Mouse (Mus musculus): ENCODE measurements around the gene Art5. TPM values are rescaled to one million over a fixed set of nuclear protein-coding genes. Genes with fewer than 3 reads are reported as not detected.

Art5 gene
- polyA plus RNA-seq, 1 experiment, result not detected

DNA sequence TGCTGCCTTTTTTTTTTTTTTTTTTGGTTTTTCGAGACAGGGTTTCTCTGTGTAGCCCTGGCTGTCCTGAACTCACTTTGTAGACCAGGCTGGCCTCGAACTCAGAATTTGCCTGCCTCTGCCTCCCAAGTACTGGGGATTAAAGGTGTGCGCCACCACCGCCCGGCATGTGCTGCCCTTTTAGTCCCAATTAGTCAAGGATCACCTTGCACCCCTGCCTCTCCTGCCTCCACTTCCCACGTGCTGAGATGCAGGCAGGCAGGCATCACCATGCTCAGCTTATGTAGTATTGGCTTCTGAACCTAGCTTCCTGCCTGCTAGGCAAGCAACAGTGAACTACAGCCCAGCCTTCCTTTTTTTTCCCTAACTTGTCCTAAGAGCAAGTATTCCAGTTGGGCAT, 8.1 kb upstream of the Art5 start:
- H3ac ChIP-seq (ENCODE audit: control insufficient read depth, insufficient read length, low read depth), result no peak overlapping the region
- H3K36me3 ChIP-seq (ENCODE audit: control insufficient read depth, insufficient read depth), result peaks cover 28% of the 10 kb centered on the region
- TF ChIP-seq MYOG (IDR thresholded peaks at IDR 0.05; ENCODE audit: control insufficient read depth, extremely low read depth, insufficient read length) (no peak), MYOD1 (IDR thresholded peaks at IDR 0.05; ENCODE audit: control insufficient read depth, insufficient read length, low read depth) (no peak), MAX (IDR thresholded peaks at IDR 0.05) (no peak), FOSL1 (IDR thresholded peaks at IDR 0.05; ENCODE audit: insufficient read depth, low read length, poor library complexity, severe bottlenecking) (no peak)
- peaks cover 7% of the 10 kb centered on the region for H3K27me3 ChIP-seq (ENCODE audit: control insufficient read depth, insufficient read depth, insufficient read length)
- no peaks in the 10 kb centered on the region for H3K79me3 ChIP-seq (ENCODE audit: low read depth)
- H3K79me2 ChIP-seq (ENCODE audit: control insufficient read depth, insufficient read depth), result no peaks in the 10 kb centered on the region
- no peak overlapping the region for H3K4me3 ChIP-seq (ENCODE audit: insufficient read depth, poor library complexity, severe bottlenecking)

GRCm38 (mm10) chr7:102116579-102117331, 7.5 kb upstream of the Art5 start, which contains the start of gene Chrna10:
TSS of gene Chrna10 (minus strand) at chr7:102116828.
- Histone ChIP-seq H3ac (ENCODE audit: control insufficient read depth, insufficient read length, low read depth) (no peak within 1 kb of the TSS), H3K36me3 (ENCODE audit: control insufficient read depth, insufficient read depth) (peaks cover 22% of the 10 kb centered on the region), H3K4me3 (ENCODE audit: insufficient read depth, poor library complexity, severe bottlenecking) (no peak within 1 kb of the TSS), H3K27me3 (ENCODE audit: control insufficient read depth, insufficient read depth, insufficient read length) (peaks cover 7% of the 10 kb centered on the region), H3K79me3 (ENCODE audit: low read depth) (no peaks in the 10 kb centered on the region), H3K79me2 (ENCODE audit: control insufficient read depth, insufficient read depth) (no peaks in the 10 kb centered on the region)
- TF ChIP-seq MYOD1 (IDR thresholded peaks at IDR 0.05; ENCODE audit: control insufficient read depth, insufficient read length, low read depth) (no peak), CEBPB (IDR thresholded peaks at IDR 0.05; ENCODE audit: low read depth) (no peak), USF1 (IDR thresholded peaks at IDR 0.05; ENCODE audit: low read depth) (no peak), MAX (IDR thresholded peaks at IDR 0.05) (no peak), FOSL1 (IDR thresholded peaks at IDR 0.05; ENCODE audit: insufficient read depth, low read length, poor library complexity, severe bottlenecking) (no peak), CTCF (IDR thresholded peaks at IDR 0.05; ENCODE audit: control insufficient read depth, insufficient read depth, insufficient read length) (no peak)

- Histone ChIP-seq H3ac (ENCODE audit: control insufficient read depth, insufficient read length, low read depth) (no peak overlapping the region), H3K27me3 (ENCODE audit: control insufficient read depth, insufficient read depth, insufficient read length) (peaks cover 7% of the 10 kb centered on the region), H3K4me3 (ENCODE audit: insufficient read depth, poor library complexity, severe bottlenecking) (no peak overlapping the region), H3K79me2 (ENCODE audit: control insufficient read depth, insufficient read depth) (no peaks in the 10 kb centered on the region), H3K36me3 (ENCODE audit: control insufficient read depth, insufficient read depth) (no peaks in the 10 kb centered on the region), H3K79me3 (ENCODE audit: low read depth) (no peaks in the 10 kb centered on the region)
- no peak for TF ChIP-seq CEBPB (IDR thresholded peaks at IDR 0.05; ENCODE audit: low read depth)
- TF ChIP-seq USF1 (IDR thresholded peaks at IDR 0.05; ENCODE audit: low read depth), result no peak
- TF ChIP-seq CTCF (IDR thresholded peaks at IDR 0.05; ENCODE audit: control insufficient read depth, insufficient read depth, insufficient read length), result no peak
These were observed 4.0 kb upstream of the Art5 start for GRCm38 (mm10) chr7:102113151-102113729.

DNA sequence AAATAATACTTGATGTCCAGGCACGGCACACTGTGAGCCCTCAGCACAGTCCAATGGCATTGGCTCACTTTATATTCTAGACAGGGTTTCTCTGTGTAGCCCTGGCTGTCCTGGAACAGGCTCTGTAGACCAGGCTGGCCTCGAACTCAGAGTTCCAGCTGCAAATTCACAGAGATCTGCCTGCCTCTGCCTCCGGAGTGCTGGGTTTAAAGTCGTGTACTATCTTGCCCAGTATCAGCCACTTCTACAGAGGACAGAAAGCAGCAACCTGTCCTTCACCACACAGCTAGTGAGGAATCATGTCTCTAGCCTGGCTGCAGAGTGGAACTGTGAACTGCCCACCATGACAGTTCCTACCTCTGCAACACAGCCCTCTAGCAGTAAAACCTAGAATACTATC, 457 bp upstream of the Art5 start:
- H3K79me3 ChIP-seq (ENCODE audit: low read depth), result no peaks in the 10 kb centered on the region

DNA sequence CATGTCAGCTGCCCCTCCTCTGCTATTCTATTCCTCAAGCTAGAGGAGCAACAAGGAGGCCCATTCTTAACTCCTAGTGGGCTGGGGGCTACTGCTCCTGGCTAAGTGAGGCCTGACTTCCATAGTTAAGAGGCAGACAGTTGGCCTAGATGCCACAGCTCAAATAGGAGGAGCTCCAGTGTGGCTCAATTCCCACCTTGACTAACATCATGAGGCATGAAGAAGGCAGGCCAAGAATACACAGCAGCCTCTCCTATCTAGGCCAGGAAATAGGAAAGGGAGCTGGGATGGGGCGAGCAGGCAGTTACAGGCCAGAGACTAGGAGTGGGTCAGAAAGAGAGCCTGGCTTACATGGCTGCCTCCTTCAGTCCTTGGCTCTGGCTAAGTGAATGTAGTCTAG, 1.1 kb downstream of the Art5 start:
- no peak for TF ChIP-seq CEBPB (IDR thresholded peaks at IDR 0.05; ENCODE audit: low read depth)
- TF ChIP-seq USF1 (IDR thresholded peaks at IDR 0.05; ENCODE audit: low read depth), result no peak
- TF ChIP-seq MAX (IDR thresholded peaks at IDR 0.05), result no peak
- no peak for TF ChIP-seq MYOD1 (IDR thresholded peaks at IDR 0.05; ENCODE audit: control insufficient read depth, insufficient read length, low read depth)
- TF ChIP-seq CTCF (IDR thresholded peaks at IDR 0.05; ENCODE audit: control insufficient read depth, insufficient read depth, insufficient read length), result no peak
- TF ChIP-seq FOSL1 (IDR thresholded peaks at IDR 0.05; ENCODE audit: insufficient read depth, low read length, poor library complexity, severe bottlenecking), result no peak
- TF ChIP-seq MYOG (IDR thresholded peaks at IDR 0.05; ENCODE audit: control insufficient read depth, extremely low read depth, insufficient read length), result no peak
- Histone ChIP-seq H3K79me2 (ENCODE audit: control insufficient read depth, insufficient read depth) (no peaks in the 10 kb centered on the region), H3K4me3 (ENCODE audit: insufficient read depth, poor library complexity, severe bottlenecking) (no peak overlapping the region), H3K27me3 (ENCODE audit: control insufficient read depth, insufficient read depth, insufficient read length) (peaks cover 14% of the 10 kb centered on the region), H3K79me3 (ENCODE audit: low read depth) (no peaks in the 10 kb centered on the region), H3ac (ENCODE audit: control insufficient read depth, insufficient read length, low read depth) (no peak overlapping the region), H3K36me3 (ENCODE audit: control insufficient read depth, insufficient read depth) (no peaks in the 10 kb centered on the region)

More for the DNA sequence above, 457 bp upstream of the Art5 start:
- no peak overlapping the region for H3K4me3 ChIP-seq (ENCODE audit: insufficient read depth, poor library complexity, severe bottlenecking)
- TF ChIP-seq MYOG (IDR thresholded peaks at IDR 0.05; ENCODE audit: control insufficient read depth, extremely low read depth, insufficient read length), result no peak
- no peak for TF ChIP-seq FOSL1 (IDR thresholded peaks at IDR 0.05; ENCODE audit: insufficient read depth, low read length, poor library complexity, severe bottlenecking)
- no peak for TF ChIP-seq MAX (IDR thresholded peaks at IDR 0.05)
- TF ChIP-seq USF1 (IDR thresholded peaks at IDR 0.05; ENCODE audit: low read depth), result no peak
- TF ChIP-seq MYOD1 (IDR thresholded peaks at IDR 0.05; ENCODE audit: control insufficient read depth, insufficient read length, low read depth), result no peak
- no peak for TF ChIP-seq CEBPB (IDR thresholded peaks at IDR 0.05; ENCODE audit: low read depth)
- TF ChIP-seq CTCF (IDR thresholded peaks at IDR 0.05; ENCODE audit: control insufficient read depth, insufficient read depth, insufficient read length), result no peak
- no peaks in the 10 kb centered on the region for H3K79me2 ChIP-seq (ENCODE audit: control insufficient read depth, insufficient read depth)
- H3K27me3 ChIP-seq (ENCODE audit: control insufficient read depth, insufficient read depth, insufficient read length), result peaks cover 17% of the 10 kb centered on the region
- H3K36me3 ChIP-seq (ENCODE audit: control insufficient read depth, insufficient read depth), result no peaks in the 10 kb centered on the region
- H3ac ChIP-seq (ENCODE audit: control insufficient read depth, insufficient read length, low read depth), result no peak overlapping the region
